Mouse (Mus musculus) splenic B cell, adult 2 months (primary cell): Measurements from ENCODE around the gene Tmem175.

ENCODE experiments used
- DNase-seq: peaks from one replicate; pipeline ENCODE4 v3.0.0-alpha.2; 2011; ENCODE audit warnings: low read depth, low spot score
- H3K27me3 ChIP-seq: 2 replicates; pipeline ENCODE4 v1.6.1; 2012; ENCODE audit warnings: mild to moderate bottlenecking, low read length, moderate library complexity, mixed read lengths; ENCODE audit not compliant: control insufficient read depth, poor library complexity, insufficient read depth, severe bottlenecking
- H3K36me3 ChIP-seq: 2 replicates; pipeline ENCODE4 v1.6.1; 2012; ENCODE audit warnings: mild to moderate bottlenecking, low read length, moderate library complexity, mixed read lengths; ENCODE audit not compliant: control insufficient read depth, poor library complexity, insufficient read depth, severe bottlenecking

Gene Tmem175

GRCm38 (mm10) chr5:108679909-108680308 is 50.3 kb downstream of the Tmem175 start:
- H3K27me3 ChIP-seq: no peaks in the 10 kb centered on the region
- DNase-seq: peak; percentile 40

GRCm38 (mm10) chr5:108680871-108681270 is 51.3 kb downstream of the Tmem175 start:
- Histone ChIP-seq H3K36me3 (no peaks in the 10 kb centered on the region), H3K27me3 (no peaks in the 10 kb centered on the region)
- DNase-seq: no peak

More at GRCm38 (mm10) chr5:108679909-108680308, 50.3 kb downstream of the Tmem175 start:
- H3K36me3 ChIP-seq: no peaks in the 10 kb centered on the region

- Histone ChIP-seq H3K27me3 (no peaks in the 10 kb centered on the region), H3K36me3 (no peaks in the 10 kb centered on the region)
- no peak for DNase-seq
Measured at GRCm38 (mm10) chr5:108689091-108689490, 59.5 kb downstream of the Tmem175 start.

GRCm38 (mm10) chr5:108691152-108691551 is 61.6 kb downstream of the Tmem175 start:
- H3K27me3 ChIP-seq: no peaks in the 10 kb centered on the region; the same call in 1 of the 2 replicates
- H3K36me3 ChIP-seq: no peaks in the 10 kb centered on the region
- DNase-seq: peak; percentile 51

- Histone ChIP-seq H3K27me3 (no peaks in the 10 kb centered on the region; the same call in 1 of the 2 replicates), H3K36me3 (no peaks in the 10 kb centered on the region)
- peak; percentile 83 for DNase-seq
Measured at GRCm38 (mm10) chr5:108692271-108692670, 62.7 kb downstream of the Tmem175 start, which contains the start of gene Fgfrl1. Gene Fgfrl1 (plus strand): TSS chr5:108692382.

- no peaks in the 10 kb centered on the region; the same call in 1 of the 2 replicates for H3K27me3 ChIP-seq
- H3K36me3 ChIP-seq: no peaks in the 10 kb centered on the region
- DNase-seq: peak; percentile 92
Measured at GRCm38 (mm10) chr5:108693872-108694288, 64.3 kb downstream of the Tmem175 start.

GRCm38 (mm10) chr5:108694352-108695261 is 65.0 kb downstream of the Tmem175 start:
- Histone ChIP-seq H3K27me3 (no peaks in the 10 kb centered on the region; the same call in 1 of the 2 replicates), H3K36me3 (no peaks in the 10 kb centered on the region)
- peak; percentile 43 for DNase-seq

GRCm38 (mm10) chr5:108695861-108696260 is 66.3 kb downstream of the Tmem175 start:
- no peaks in the 10 kb centered on the region; the same call in 1 of the 2 replicates for H3K27me3 ChIP-seq
- DNase-seq: no peak
- H3K36me3 ChIP-seq: no peaks in the 10 kb centered on the region

- DNase-seq: no peak
- H3K27me3 ChIP-seq: no peaks in the 10 kb centered on the region; the same call in 1 of the 2 replicates
- no peaks in the 10 kb centered on the region for H3K36me3 ChIP-seq
Measured at GRCm38 (mm10) chr5:108696542-108696941, 67.0 kb downstream of the Tmem175 start.

- DNase-seq: no peak
- Histone ChIP-seq H3K27me3 (no peaks in the 10 kb centered on the region; the same call in 1 of the 2 replicates), H3K36me3 (no peaks in the 10 kb centered on the region)
Measured at GRCm38 (mm10) chr5:108697341-108697753, 67.8 kb downstream of the Tmem175 start.
